Mouse (Mus musculus): ENCODE measurements at regions not wholly inside any gene's neighbourhood (a gene's known extent, or its start where the extent isn't known, plus 50 kb on each side); places are given as distances from the start of the nearest gene placed in this dataset.

DNA sequence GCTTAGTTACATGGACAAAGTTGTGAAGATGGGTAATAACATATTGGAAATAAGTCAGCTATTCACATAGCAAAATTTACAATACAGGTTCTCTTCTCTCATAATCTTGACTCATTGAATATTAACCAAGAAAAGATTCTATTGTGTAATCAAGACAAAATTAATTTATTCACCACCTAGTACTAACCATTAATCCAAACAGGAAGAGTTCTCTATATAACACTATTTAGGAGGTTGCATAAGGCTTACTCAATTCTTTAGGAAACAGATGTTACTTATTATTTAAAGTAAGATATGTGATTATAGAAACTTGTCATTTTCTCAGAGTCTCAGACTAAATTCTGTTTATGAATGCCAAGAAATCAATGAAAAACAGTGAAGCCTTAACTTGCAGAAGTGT is 600.4 kb upstream of the Tusc1 start:
- DNase-seq: no peak

DNA sequence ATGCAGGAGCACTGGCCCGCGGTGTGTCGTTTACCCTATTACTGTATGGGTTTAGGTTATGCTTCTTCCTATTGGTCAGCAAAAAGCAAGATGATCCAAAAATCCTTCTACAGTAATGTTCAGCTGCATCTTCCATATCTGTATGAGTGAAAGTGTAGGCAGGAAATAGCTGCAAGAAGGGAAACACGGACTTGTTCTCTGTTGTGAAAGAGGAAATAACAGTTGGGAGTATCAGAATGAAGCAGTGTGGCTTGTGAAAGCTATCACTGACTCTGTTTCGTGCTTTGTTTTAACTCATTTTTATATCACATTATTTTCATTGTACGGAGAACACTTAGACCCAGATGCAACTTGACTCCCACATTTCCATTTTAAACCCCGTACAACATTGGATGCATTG is 591.8 kb upstream of the Tusc1 start:
- no peak for DNase-seq

- no peak for DNase-seq
Observed at GRCm38 (mm10) chr4:93924402-93924801, 589.1 kb upstream of the Tusc1 start.

DNA sequence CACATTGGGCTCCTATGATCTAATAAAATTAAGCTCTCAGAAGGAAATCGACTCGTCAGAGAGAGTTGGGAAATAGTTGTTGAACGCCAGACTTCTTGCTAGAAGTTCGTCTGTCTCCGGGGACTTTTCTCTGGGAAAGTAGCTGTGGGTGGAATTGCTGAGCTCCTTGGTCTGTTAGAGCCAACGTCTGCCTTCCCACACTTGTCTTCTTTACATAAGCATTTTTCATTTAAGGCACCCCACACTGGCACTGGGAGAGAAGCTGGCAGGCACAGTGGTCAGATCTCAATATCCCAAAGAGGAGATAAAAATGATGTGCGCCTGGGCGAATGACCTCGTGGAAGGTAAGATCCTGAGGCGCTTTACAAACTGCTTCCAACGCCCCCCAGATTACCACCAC is 551.3 kb upstream of the Tusc1 start:
- no peak for DNase-seq

- no peak for DNase-seq
Observed at GRCm38 (mm10) chr4:93881318-93881717, 546.0 kb upstream of the Tusc1 start.

DNA sequence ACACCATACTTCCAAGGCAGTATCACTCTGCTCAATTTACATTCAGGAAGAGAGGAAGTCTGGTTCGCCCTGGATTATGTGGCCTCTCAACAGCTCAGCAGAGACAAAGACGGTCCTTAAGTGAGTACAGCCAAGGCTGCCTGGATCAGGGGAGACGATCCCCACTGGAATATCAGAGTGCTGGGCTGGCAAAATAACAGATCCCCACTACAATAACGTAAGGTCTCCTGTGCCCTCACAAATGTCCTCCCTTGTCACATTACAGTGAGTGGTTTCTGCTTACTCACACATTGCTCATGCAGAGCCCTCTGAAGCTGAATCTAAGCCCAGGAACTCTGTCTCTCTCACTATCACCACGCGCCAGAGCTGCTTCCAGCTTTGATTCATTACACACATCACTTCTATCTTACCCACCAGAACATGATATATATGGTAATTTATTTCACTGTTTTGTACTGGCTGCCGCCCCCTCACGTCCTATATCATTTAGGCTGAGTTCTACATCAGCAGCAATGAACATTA is 544.1 kb upstream of the Tusc1 start:
- no peak for DNase-seq

- no peak for DNase-seq
Observed at GRCm38 (mm10) chr4:93873271-93873670, 538.0 kb upstream of the Tusc1 start.

- DNase-seq: no peak
Observed at GRCm38 (mm10) chr4:93853451-93853850, 518.1 kb upstream of the Tusc1 start.

- no peak for DNase-seq
Observed at GRCm38 (mm10) chr4:93849178-93849577, 513.9 kb upstream of the Tusc1 start.

GRCm38 (mm10) chr4:93830701-93831100 is 495.4 kb upstream of the Tusc1 start:
- DNase-seq: peak; percentile 10

GRCm38 (mm10) chr4:93793104-93793503 is 457.8 kb upstream of the Tusc1 start:
- no peak for DNase-seq

DNA sequence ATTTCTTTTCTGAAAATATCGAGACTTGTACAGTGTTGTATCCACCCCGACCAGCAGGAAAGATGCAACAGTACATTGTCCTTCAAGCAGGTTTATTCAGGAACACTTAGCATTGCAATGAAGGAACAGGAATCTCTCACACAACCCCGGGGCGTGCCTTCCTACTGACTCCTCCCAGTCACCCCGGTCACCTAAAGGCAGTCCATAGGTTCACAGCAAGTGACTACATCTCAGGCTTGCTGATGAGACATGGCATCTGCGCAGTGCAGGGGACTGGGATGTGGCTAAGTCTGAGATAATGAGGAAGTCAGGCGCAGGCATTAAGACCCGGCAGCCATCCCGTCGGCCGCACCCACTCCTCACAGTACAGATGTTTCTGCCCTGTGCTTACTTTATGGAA is 454.8 kb upstream of the Tusc1 start:
- no peak for DNase-seq

DNA sequence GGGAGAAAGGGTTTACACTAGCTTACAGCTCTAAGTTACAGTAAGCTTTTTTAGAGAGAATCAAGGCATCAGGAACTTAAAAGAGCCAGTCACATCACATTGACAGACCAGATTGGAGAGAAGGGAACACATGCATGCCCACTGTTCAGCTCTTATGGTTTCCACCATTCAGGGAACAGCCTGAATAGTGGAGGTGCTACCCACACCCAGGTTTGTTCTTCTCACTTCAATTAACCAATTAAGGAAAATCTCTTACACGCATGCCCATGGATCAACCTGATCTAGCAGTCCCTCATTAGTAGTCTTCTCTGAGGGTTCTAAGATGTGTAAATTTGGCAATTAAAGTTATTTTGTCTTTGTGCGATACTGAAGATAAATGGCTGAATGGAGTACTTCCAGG is 419.2 kb upstream of the Tusc1 start:
- no peak for DNase-seq

DNA sequence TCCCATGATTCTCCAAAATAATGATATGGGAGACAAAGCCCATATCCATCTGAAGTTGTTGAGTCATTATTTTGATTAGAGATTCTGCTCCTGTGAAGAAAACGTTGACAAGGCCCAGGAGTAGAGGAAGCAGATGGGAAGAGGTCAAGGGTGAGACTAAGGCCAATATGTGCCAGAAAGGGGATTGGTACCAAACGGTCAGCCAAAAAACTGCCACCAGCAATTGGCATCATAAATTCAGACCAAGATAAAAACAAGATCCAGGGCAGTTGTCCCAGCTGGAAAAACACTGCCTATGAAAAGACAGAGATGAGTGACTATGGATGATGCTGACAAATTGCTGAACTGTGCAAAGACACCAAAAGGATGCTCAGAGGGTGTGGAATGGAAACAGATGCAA is 411.0 kb upstream of the Tusc1 start:
- peak; percentile 4 for DNase-seq

GRCm38 (mm10) chr4:93713711-93714110 is 378.4 kb upstream of the Tusc1 start:
- no peak for DNase-seq

GRCm38 (mm10) chr4:93676403-93677039 is 341.2 kb upstream of the Tusc1 start:
- DNase-seq: no peak

DNA sequence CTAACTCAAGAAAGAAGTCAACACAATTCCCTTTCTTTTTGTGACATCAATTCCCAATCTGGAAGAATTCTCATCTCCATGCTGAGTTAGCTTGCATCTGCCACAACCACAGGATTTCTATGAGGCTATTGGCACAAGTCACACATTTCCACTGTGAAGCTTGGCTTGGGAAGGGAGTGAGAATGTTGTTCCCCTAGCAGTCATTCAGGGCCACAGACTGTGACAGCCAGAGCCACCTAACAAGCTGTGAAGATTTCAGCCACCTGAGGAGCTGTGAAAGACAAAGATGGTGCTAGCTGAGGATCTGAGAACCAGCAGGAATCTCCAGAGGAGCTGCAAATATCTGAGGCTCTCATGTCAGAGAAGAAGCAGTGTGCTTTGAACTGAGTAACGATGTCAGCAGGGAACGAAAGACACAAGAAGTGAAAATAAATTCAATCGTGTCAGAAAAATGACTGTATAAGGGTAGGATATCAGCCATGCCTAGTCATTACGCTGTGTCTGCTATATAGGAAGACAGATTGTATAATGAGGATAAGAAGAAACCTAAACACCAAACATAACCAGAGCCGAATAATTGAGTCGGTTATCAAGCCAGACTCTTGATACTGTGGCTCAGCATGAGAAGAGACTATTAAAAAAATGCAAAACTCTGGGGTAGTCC is 340.6 kb upstream of the Tusc1 start:
- DNase-seq: no peak

DNA sequence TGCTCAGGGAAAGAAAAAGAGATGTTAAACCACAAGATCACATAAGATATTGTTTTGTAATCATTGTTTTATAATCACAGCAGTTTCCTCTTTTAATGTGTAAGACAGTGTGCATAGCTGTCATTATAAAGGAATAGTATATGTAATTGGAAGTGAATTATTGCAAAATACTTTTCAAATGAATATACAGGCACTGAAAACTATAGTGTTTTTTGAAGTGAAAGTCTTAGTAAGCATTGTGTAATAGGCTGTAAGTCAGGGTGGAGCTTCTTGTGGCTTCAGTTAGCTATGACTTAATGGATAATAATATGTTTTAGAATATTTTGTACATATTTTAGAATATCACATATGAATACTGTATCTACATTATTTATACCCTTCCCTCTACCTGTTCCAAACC is 333.7 kb upstream of the Tusc1 start:
- DNase-seq: no peak

- no peak for DNase-seq
Observed at GRCm38 (mm10) chr4:93664293-93664692, 329.0 kb upstream of the Tusc1 start.

DNA sequence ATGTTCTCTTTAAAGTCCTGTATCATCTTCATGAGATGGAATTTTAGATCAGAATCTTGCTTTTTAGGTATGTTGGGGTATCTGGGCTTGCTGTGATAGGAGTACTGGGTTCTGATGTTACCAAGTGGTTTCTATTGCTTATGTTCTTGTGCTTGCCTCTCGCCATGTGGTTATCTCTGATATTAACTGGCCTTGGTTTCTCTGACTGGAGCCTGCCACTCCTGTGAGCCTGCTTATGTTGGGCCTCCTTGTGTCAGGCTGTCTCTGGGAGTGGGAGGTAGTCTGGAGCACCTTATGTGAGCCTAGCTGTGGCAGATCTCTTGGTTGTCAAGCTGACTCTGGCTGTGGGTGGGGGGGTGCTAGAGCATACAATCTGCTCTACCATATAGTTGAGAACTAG is 302.9 kb upstream of the Tusc1 start:
- DNase-seq: no peak

DNA sequence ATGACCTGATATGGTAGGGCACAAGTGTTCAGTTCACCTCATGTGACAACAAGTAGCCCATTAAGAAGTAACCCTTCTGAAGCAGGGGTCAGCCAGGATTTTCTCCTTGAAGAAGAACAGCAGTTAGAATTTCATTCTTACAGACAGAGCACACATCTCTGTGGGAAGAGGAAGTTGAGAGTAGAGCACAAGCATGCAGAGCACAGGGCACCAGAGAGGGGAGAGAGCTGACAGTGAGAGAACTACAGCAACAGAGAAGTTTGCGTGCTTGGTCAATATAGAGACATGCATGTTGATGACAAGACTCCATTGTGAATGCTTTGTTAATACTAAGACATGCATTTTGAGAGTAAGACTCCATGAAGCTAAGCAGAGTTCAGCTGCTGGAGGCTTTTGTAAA is 263.2 kb upstream of the Tusc1 start:
- DNase-seq: no peak

- DNase-seq: no peak
Observed at GRCm38 (mm10) chr4:93584328-93584727, 249.0 kb upstream of the Tusc1 start.

DNA sequence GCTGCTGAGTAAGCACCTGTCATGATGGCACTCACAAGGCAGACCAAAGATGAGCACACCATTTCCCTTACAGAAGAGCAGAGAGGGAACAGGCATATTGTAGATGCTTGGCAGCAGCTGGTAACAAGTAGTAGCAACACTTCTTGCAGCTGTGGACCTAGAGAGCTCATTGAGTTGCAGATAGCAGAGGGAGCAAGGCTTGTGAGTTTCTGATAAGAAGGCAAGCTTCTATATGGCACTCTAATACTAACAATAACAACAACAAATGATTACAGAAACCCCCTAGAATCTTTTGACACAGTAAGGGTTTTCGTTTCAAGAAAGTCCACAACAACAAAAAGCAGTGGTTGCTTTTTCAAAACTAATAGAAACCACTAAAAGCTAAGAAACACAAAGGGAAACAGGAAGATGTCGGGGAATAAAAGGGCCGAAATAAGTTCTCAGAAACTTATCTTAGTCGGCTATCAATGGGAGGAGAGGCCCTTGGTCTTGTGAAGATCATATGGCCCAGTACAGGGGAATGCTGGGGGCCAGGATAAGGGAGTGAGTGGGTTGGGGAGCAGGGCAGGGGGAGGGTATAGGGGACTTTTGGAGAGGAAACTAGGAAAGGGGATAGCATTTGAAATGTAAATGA is 248.5 kb upstream of the Tusc1 start:
- no peak for DNase-seq

DNA sequence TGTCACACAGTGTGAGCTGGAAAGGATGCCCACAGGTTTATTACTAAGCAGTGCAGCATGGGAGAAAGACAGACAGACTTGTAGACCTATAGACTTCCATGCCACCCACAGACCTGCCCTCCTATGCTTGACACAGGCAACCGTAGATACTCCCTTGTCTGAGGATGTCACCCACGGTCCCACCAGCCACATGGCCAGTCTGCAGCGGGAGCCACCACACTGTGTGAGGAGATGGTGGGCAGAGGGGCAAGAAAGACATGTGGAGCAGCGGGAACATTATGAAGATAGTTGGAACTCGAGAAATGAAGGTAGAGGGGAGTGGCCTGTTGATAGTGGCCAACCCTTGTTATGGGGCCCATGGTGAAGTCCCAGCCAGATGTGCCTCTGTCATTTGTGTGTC is 244.0 kb upstream of the Tusc1 start:
- DNase-seq: no peak
